Mouse (Mus musculus): ENCODE results near the gene Ghrh. TPM values are rescaled to one million over a fixed set of nuclear protein-coding genes. Genes with fewer than 3 reads are reported as not detected.

The Ghrh gene
- polyA plus RNA-seq, 1 experiment = not detected

GRCm38 (mm10) chr2:157332059-157332458 lies 15.2 kb downstream of the Ghrh start:
- no peak for TF ChIP-seq POLR2A (IDR thresholded peaks at IDR 0.05; ENCODE audit: extremely low read depth, insufficient read depth, low read length)
- TF ChIP-seq CTCF (IDR thresholded peaks at IDR 0.05; ENCODE audit: extremely low read depth, insufficient read depth, low read length) = no peak
- no peak overlapping the region for H3K27ac ChIP-seq (ENCODE audit: insufficient read depth, low read length)
- no peak overlapping the region for H3K4me3 ChIP-seq (ENCODE audit: insufficient read depth, low read length)
- H3K4me1 ChIP-seq (ENCODE audit: control insufficient read depth, insufficient read depth, low read length) = no peaks in the 10 kb centered on the region

GRCm38 (mm10) chr2:157328570-157328969 lies 18.7 kb downstream of the Ghrh start:
- H3K27ac ChIP-seq (ENCODE audit: insufficient read depth, low read length) = no peak overlapping the region

GRCm38 (mm10) chr2:157328106-157328505 lies 19.2 kb downstream of the Ghrh start:
- H3K27ac ChIP-seq (ENCODE audit: insufficient read depth, low read length) = no peak overlapping the region
- no peak overlapping the region for H3K4me3 ChIP-seq (ENCODE audit: insufficient read depth, low read length)
- no peak for TF ChIP-seq POLR2A (IDR thresholded peaks at IDR 0.05; ENCODE audit: extremely low read depth, insufficient read depth, low read length)
- TF ChIP-seq CTCF (IDR thresholded peaks at IDR 0.05; ENCODE audit: extremely low read depth, insufficient read depth, low read length) = no peak
- H3K4me1 ChIP-seq (ENCODE audit: control insufficient read depth, insufficient read depth, low read length) = no peaks in the 10 kb centered on the region

More at GRCm38 (mm10) chr2:157328570-157328969, 18.7 kb downstream of the Ghrh start:
- TF ChIP-seq CTCF (IDR thresholded peaks at IDR 0.05; ENCODE audit: extremely low read depth, insufficient read depth, low read length) (no peak), POLR2A (IDR thresholded peaks at IDR 0.05; ENCODE audit: extremely low read depth, insufficient read depth, low read length) (no peak)
- no peaks in the 10 kb centered on the region for H3K4me1 ChIP-seq (ENCODE audit: control insufficient read depth, insufficient read depth, low read length)
- no peak overlapping the region for H3K4me3 ChIP-seq (ENCODE audit: insufficient read depth, low read length)

DNA sequence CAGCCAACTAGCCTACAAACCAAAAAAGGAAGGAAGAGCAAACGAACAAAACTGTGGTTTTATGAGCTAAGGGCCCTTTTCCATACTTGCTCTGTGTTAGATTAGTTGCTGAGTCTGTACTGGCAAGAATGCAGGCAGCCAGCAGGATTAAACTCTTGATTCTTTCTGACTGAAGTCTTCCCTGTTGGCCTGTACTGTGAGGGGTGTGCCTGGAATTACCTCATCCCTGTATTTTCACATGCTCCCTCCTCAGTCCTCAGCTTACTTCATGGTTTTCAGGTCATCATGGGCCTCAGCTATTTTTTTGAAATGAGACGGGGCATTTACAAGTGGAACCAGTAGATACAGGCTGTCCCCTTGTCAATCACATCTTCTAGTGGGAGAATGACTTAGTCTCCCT lies 22.1 kb downstream of the Ghrh start:
- H3K4me1 ChIP-seq (ENCODE audit: control insufficient read depth, insufficient read depth, low read length) = no peaks in the 10 kb centered on the region
- no peak overlapping the region for H3K4me3 ChIP-seq (ENCODE audit: insufficient read depth, low read length)
- H3K27ac ChIP-seq (ENCODE audit: insufficient read depth, low read length) = no peak overlapping the region
- TF ChIP-seq POLR2A (IDR thresholded peaks at IDR 0.05; ENCODE audit: extremely low read depth, insufficient read depth, low read length) (no peak), CTCF (IDR thresholded peaks at IDR 0.05; ENCODE audit: extremely low read depth, insufficient read depth, low read length) (no peak)

GRCm38 (mm10) chr2:157322029-157322766 lies 25.1 kb downstream of the Ghrh start:
- Histone ChIP-seq H3K27ac (ENCODE audit: insufficient read depth, low read length) (no peak overlapping the region), H3K4me1 (ENCODE audit: control insufficient read depth, insufficient read depth, low read length) (no peaks in the 10 kb centered on the region), H3K4me3 (ENCODE audit: insufficient read depth, low read length) (no peak overlapping the region)
- TF ChIP-seq POLR2A (IDR thresholded peaks at IDR 0.05; ENCODE audit: extremely low read depth, insufficient read depth, low read length) = no peak
- no peak for TF ChIP-seq CTCF (IDR thresholded peaks at IDR 0.05; ENCODE audit: extremely low read depth, insufficient read depth, low read length)

- Histone ChIP-seq H3K4me3 (ENCODE audit: insufficient read depth, low read length) (no peak overlapping the region), H3K4me1 (ENCODE audit: control insufficient read depth, insufficient read depth, low read length) (no peaks in the 10 kb centered on the region), H3K27ac (ENCODE audit: insufficient read depth, low read length) (no peak overlapping the region)
- no peak for TF ChIP-seq POLR2A (IDR thresholded peaks at IDR 0.05; ENCODE audit: extremely low read depth, insufficient read depth, low read length)
- TF ChIP-seq CTCF (IDR thresholded peaks at IDR 0.05; ENCODE audit: extremely low read depth, insufficient read depth, low read length) = no peak
These were observed 26.4 kb downstream of the Ghrh start for GRCm38 (mm10) chr2:157320886-157321285.

DNA sequence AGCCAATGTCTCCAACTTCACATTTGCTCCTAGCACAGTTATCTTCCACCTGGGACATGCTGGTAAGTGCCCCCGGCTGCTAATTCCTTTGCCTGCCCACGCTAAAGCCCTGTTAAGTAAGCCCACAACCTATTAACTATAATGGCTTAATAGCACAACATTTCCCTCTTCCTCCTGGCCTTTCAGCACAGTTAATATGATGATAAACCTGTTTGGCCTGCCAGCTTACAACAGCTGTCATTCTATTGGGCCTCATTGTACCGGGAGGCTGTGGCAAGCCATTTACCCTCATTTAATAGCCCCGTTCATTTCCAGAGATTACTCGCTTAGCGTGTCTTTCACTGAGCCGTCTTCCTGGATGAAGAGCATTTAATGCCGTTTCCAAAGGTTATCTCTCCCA lies 27.2 kb downstream of the Ghrh start:
- H3K4me1 ChIP-seq (ENCODE audit: control insufficient read depth, insufficient read depth, low read length) = no peaks in the 10 kb centered on the region
- no peak overlapping the region for H3K4me3 ChIP-seq (ENCODE audit: insufficient read depth, low read length)
- H3K27ac ChIP-seq (ENCODE audit: insufficient read depth, low read length) = no peak overlapping the region
- no peak for TF ChIP-seq POLR2A (IDR thresholded peaks at IDR 0.05; ENCODE audit: extremely low read depth, insufficient read depth, low read length)
- TF ChIP-seq CTCF (IDR thresholded peaks at IDR 0.05; ENCODE audit: extremely low read depth, insufficient read depth, low read length) = no peak

- peaks cover 2% of the 10 kb centered on the region; the same call in 1 of the 2 replicates for H3K4me1 ChIP-seq (ENCODE audit: control insufficient read depth, insufficient read depth, low read length)
- H3K27ac ChIP-seq (ENCODE audit: insufficient read depth, low read length) = no peak overlapping the region
- H3K4me3 ChIP-seq (ENCODE audit: insufficient read depth, low read length) = no peak overlapping the region
- no peak for TF ChIP-seq CTCF (IDR thresholded peaks at IDR 0.05; ENCODE audit: extremely low read depth, insufficient read depth, low read length)
- no peak for TF ChIP-seq POLR2A (IDR thresholded peaks at IDR 0.05; ENCODE audit: extremely low read depth, insufficient read depth, low read length)
These were observed 30.1 kb downstream of the Ghrh start for GRCm38 (mm10) chr2:157317220-157317619.

DNA sequence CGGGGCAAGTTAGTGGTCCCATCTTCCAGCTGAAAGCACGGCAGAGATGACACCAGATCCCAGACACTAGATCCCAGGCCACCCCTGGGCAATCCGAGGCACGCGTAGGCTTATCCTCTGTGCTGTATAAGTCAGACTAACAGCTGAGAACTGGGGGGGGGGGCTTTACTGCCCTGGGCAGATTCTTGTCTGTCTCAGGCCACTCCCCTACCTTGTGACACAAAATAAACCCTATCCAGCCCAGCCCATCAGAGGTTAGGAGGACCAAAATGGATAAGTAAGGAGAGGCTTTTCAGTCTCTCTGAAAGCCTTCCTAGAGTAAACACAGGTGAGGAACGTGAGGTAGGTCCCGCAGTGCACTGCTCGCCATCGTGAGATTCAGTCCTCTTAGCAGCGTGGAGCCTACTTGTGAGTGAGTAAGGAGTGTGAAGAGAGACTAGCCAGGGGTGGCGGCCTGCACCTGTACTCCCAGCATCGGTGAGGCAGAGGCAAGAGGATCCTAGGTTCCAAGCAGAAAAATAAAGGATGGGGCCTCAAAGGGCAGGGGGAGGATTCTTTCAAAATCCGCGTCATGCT lies 30.9 kb downstream of the Ghrh start:
- TF ChIP-seq POLR2A (IDR thresholded peaks at IDR 0.05; ENCODE audit: extremely low read depth, insufficient read depth, low read length) (no peak), CTCF (IDR thresholded peaks at IDR 0.05; ENCODE audit: extremely low read depth, insufficient read depth, low read length) (no peak)

GRCm38 (mm10) chr2:157315486-157315885 lies 31.8 kb downstream of the Ghrh start:
- no peak for TF ChIP-seq CTCF (IDR thresholded peaks at IDR 0.05; ENCODE audit: extremely low read depth, insufficient read depth, low read length)
- TF ChIP-seq POLR2A (IDR thresholded peaks at IDR 0.05; ENCODE audit: extremely low read depth, insufficient read depth, low read length) = no peak
- H3K4me1 ChIP-seq (ENCODE audit: control insufficient read depth, insufficient read depth, low read length) = peaks cover 2% of the 10 kb centered on the region; the same call in 1 of the 2 replicates
- H3K4me3 ChIP-seq (ENCODE audit: insufficient read depth, low read length) = no peak overlapping the region
- H3K27ac ChIP-seq (ENCODE audit: insufficient read depth, low read length) = no peak overlapping the region

More for the DNA sequence above, 30.9 kb downstream of the Ghrh start:
- Histone ChIP-seq H3K4me1 (ENCODE audit: control insufficient read depth, insufficient read depth, low read length) (peaks cover 2% of the 10 kb centered on the region; the same call in 1 of the 2 replicates), H3K4me3 (ENCODE audit: insufficient read depth, low read length) (no peak overlapping the region), H3K27ac (ENCODE audit: insufficient read depth, low read length) (no peak overlapping the region)

All from cortical plate, adult 2 months (tissue).